Mouse (Mus musculus) limb, embryonic 14.5 days (tissue): ENCODE measurements around the gene Herpud2. TPM values are rescaled to one million over a fixed set of nuclear protein-coding genes. Genes with fewer than 3 reads are reported as not detected.
A peak's percentile ranks its signal among the peaks of the same experiment; 100 is the strongest.

Experiments used
- ATAC-seq: fragments of 200-750 bp; cut with Nextera tagmentation; 2 replicates; pipeline ENCODE4 v1.8.0; 2017; ENCODE audit warnings: low read depth, moderate number of reproducible peaks, moderate TSS enrichment; ENCODE audit not compliant: low FRiP score
- DNase-seq: peaks from one replicate; pipeline ENCODE4 v3.0.0-alpha.2; 2015; ENCODE audit warnings: low spot score
- H3K27ac ChIP-seq: fragments of 300-500 bp; sonication (generic); replicated peaks from 2 replicates; pipeline ENCODE4 v1.5.1; 2014; ENCODE audit warnings: low read depth, mild to moderate bottlenecking, low read length, moderate library complexity, mixed read lengths
- H3K27me3 ChIP-seq: fragments of 300-500 bp; sonication (generic); 2 replicates; pipeline ENCODE4 v1.6.1; 2014; ENCODE audit warnings: low read length, mixed read lengths; ENCODE audit not compliant: control insufficient read depth, insufficient read depth
- H3K36me3 ChIP-seq: fragments of 300-500 bp; sonication (generic); 2 replicates; pipeline ENCODE4 v1.6.1; 2014; ENCODE audit warnings: mild to moderate bottlenecking, low read length, moderate library complexity, mixed read lengths; ENCODE audit not compliant: control insufficient read depth, insufficient read depth
- H3K4me1 ChIP-seq: fragments of 300-500 bp; sonication (generic); 2 replicates; pipeline ENCODE4 v1.6.1; 2014; ENCODE audit warnings: antibody characterized with exemption, low read length, mixed read lengths; ENCODE audit not compliant: control insufficient read depth, insufficient read depth
- H3K4me2 ChIP-seq: fragments of 300-500 bp; sonication (generic); replicated peaks from 2 replicates; pipeline ENCODE4 v1.6.1; 2014; ENCODE audit warnings: low read depth, mild to moderate bottlenecking, low read length, moderate library complexity; ENCODE audit not compliant: severe bottlenecking
- H3K4me3 ChIP-seq: fragments of 300-500 bp; sonication (generic); replicated peaks from 2 replicates; pipeline ENCODE4 v1.5.1; 2014; ENCODE audit warnings: low read length
- H3K9ac ChIP-seq: fragments of 300-500 bp; sonication (generic); 2 replicates; pipeline ENCODE4 v1.6.1; 2014; ENCODE audit warnings: mild to moderate bottlenecking, low read depth, low read length, moderate library complexity; ENCODE audit not compliant: severe bottlenecking
- H3K9me3 ChIP-seq: fragments of 300-500 bp; sonication (generic); 2 replicates; pipeline ENCODE4 v1.6.1; 2016; ENCODE audit warnings: low read length; ENCODE audit not compliant: control insufficient read depth
- POLR2A ChIP-seq: fragments of 200-500 bp; IDR thresholded peaks from 2 replicates; pipeline ENCODE4 v1.8.0; 2012; ENCODE audit warnings: inconsistent platforms, mild to moderate bottlenecking, moderate library complexity, borderline replicate concordance; ENCODE audit not compliant: insufficient read depth, insufficient read length; ENCODE audit errors: extremely low read depth
- WGBS: fragments of 180-500 bp; shearing (Covaris S2); extraction: QIAGEN DNeasy Blood & Tissue Kit; methylation state at CpG from one replicate; pipeline ENCODE4 v1.1.7; 2014; 5-methylcytosine and 5-hydroxymethylcytosine counted together
- polyA plus RNA-seq, 2 experiments: library from polyadenylated mRNA; depleted of rRNA in 1 of 2; stranded (reverse) in 1 of 2; unstranded in 1 of 2; fragments of >200 nt; fragmentation: Nextera tagmentation in 1 of 2; extraction: Ambion mirVana in 1 of 2; gene quantifications; 2 replicates each; pipeline versions ENCODE4 v1.2.1 to v1.2.3; 2012 to 2014

Gene Herpud2
- polyA plus RNA-seq (2012; rRNA removed) (32.8 and 42.1 TPM in 2 replicates), polyA plus RNA-seq (2014; fragmentation: Nextera tagmentation; extraction: Ambion mirVana) (33.8 and 39.3 TPM in 2 replicates)

- Histone ChIP-seq H3K27me3 (no peaks in the 10 kb centered on the region), H3K4me3 (peak within 1 kb of the TSS; percentile 80), H3K4me1 (peaks cover 14% of the 10 kb centered on the region), H3K36me3 (no peaks in the 10 kb centered on the region), H3K9me3 (no peaks in the 10 kb centered on the region), H3K4me2 (peak within 1 kb of the TSS; percentile 76), H3K9ac (peak within 1 kb of the TSS; percentile 93), H3K27ac (peak within 1 kb of the TSS; percentile 99)
- ATAC-seq = peak; percentile 97
- peak; percentile 93 for DNase-seq
- under 1% methylated on average over 24 of the region's 51 CpGs for whole genome bisulfite sequencing
- peak; percentile 37; the same call in 1 of the 2 replicates for TF ChIP-seq POLR2A
Measured at GRCm38 (mm10) chr9:25151611-25152241, at the start of gene Herpud2. Gene Herpud2, minus strand, starts transcription at chr9:25151820.

- TF ChIP-seq POLR2A = no peak
- H3K4me3 ChIP-seq = no peak overlapping the region
- 87% methylated on average over 3 of the region's 3 CpGs for WGBS
Measured at GRCm38 (mm10) chr9:25200987-25201386, 49.4 kb upstream of the Herpud2 start.

GRCm38 (mm10) chr9:25200148-25200547 lies 48.5 kb upstream of the Herpud2 start:
- Histone ChIP-seq H3K27me3 (no peaks in the 10 kb centered on the region), H3K4me1 (no peaks in the 10 kb centered on the region), H3K27ac (no peak overlapping the region), H3K36me3 (no peaks in the 10 kb centered on the region), H3K4me2 (no peak overlapping the region), H3K4me3 (no peak overlapping the region), H3K9me3 (no peaks in the 10 kb centered on the region), H3K9ac (no peak overlapping the region)
- TF ChIP-seq POLR2A = no peak
- WGBS = 87% methylated on average over 3 of the region's 3 CpGs
- ATAC-seq (no peak), DNase-seq (no peak)

More at GRCm38 (mm10) chr9:25200987-25201386, 49.4 kb upstream of the Herpud2 start:
- no peaks in the 10 kb centered on the region for H3K36me3 ChIP-seq
- H3K27ac ChIP-seq = no peak overlapping the region
- DNase-seq (no peak), ATAC-seq (no peak)
- no peak overlapping the region for H3K4me2 ChIP-seq
- no peaks in the 10 kb centered on the region for H3K4me1 ChIP-seq
- H3K27me3 ChIP-seq = no peaks in the 10 kb centered on the region
- no peaks in the 10 kb centered on the region for H3K9me3 ChIP-seq
- H3K9ac ChIP-seq = no peak overlapping the region

GRCm38 (mm10) chr9:25196746-25197145 lies 45.1 kb upstream of the Herpud2 start:
- no peaks in the 10 kb centered on the region for H3K4me1 ChIP-seq
- no peak overlapping the region for H3K27ac ChIP-seq
- H3K27me3 ChIP-seq = no peaks in the 10 kb centered on the region
- H3K4me2 ChIP-seq = no peak overlapping the region
- H3K36me3 ChIP-seq = no peaks in the 10 kb centered on the region
- H3K9ac ChIP-seq = no peak overlapping the region
- H3K9me3 ChIP-seq = no peaks in the 10 kb centered on the region
- 86% methylated on average over 5 of the region's 5 CpGs for WGBS
- no peak overlapping the region for H3K4me3 ChIP-seq
- DNase-seq (no peak), ATAC-seq (no peak)
- no peak for TF ChIP-seq POLR2A

GRCm38 (mm10) chr9:25191612-25192011 lies 40.0 kb upstream of the Herpud2 start:
- ATAC-seq = no peak
- Histone ChIP-seq H3K9me3 (no peaks in the 10 kb centered on the region), H3K4me2 (no peak overlapping the region), H3K9ac (no peak overlapping the region), H3K36me3 (no peaks in the 10 kb centered on the region), H3K27me3 (no peaks in the 10 kb centered on the region), H3K27ac (no peak overlapping the region), H3K4me1 (no peaks in the 10 kb centered on the region), H3K4me3 (no peak overlapping the region)
- 80% methylated on average over 2 of the region's 2 CpGs for WGBS
- TF ChIP-seq POLR2A = no peak
- no peak for DNase-seq

GRCm38 (mm10) chr9:25186501-25186900 lies 34.9 kb upstream of the Herpud2 start:
- TF ChIP-seq POLR2A = no peak
- ATAC-seq (no peak), DNase-seq (no peak)
- no peak overlapping the region for H3K4me3 ChIP-seq
- H3K36me3 ChIP-seq = no peaks in the 10 kb centered on the region
- 87% methylated on average over 4 of the region's 4 CpGs for WGBS
- no peak overlapping the region for H3K9ac ChIP-seq
- H3K9me3 ChIP-seq = no peaks in the 10 kb centered on the region
- no peaks in the 10 kb centered on the region for H3K4me1 ChIP-seq
- H3K4me2 ChIP-seq = no peak overlapping the region
- no peak overlapping the region for H3K27ac ChIP-seq
- H3K27me3 ChIP-seq = no peaks in the 10 kb centered on the region
